Mouse (Mus musculus): ENCODE results near the gene Tm7sf2. TPM values are rescaled to one million over a fixed set of nuclear protein-coding genes. Genes with fewer than 3 reads are reported as not detected.

The Tm7sf2 gene
- polyA plus RNA-seq (2012; rRNA removed) (35.9 and 43.4 TPM in 2 replicates), polyA plus RNA-seq (2014; fragmentation: Nextera tagmentation; extraction: Ambion mirVana) (35.0 and 35.7 TPM in 2 replicates)

- TF ChIP-seq CTCF (IDR thresholded peaks at IDR 0.05; ENCODE audit: low read depth) (0 out of 2 replicates have a peak, but pooled peaks have one; percentile 11), EP300 (IDR thresholded peaks at IDR 0.05; ENCODE audit: low read depth) (no peak)
Measured at GRCm38 (mm10) chr19:6067724-6068415, at the start of gene Tm7sf2. TSS of gene Tm7sf2 (minus strand) at chr19:6068373.

GRCm38 (mm10) chr19:6117346-6117985, 49.3 kb upstream of the Tm7sf2 start:
- DNase-seq (ENCODE audit: low read depth in 3 of 3, low spot score in 3 of 3) (no peak), ATAC-seq (ENCODE audit: insufficient read depth) (no peak)
- Histone ChIP-seq H3K36me3 (replicated peaks; ENCODE audit: control insufficient read depth, insufficient read depth, low read depth) (peaks cover 15% of the 10 kb centered on the region), H3K4me2 (ENCODE audit: low read depth) (peak overlapping the region; percentile 97), H3K4me3 (ENCODE audit: insufficient read depth in 1 of 2, low read depth in 2 of 2, low read length in 2 of 2) (peak overlapping the region; percentile 74 to 84), H3K27me3 (ENCODE audit: control insufficient read depth, insufficient read depth, low read length) (no peaks in the 10 kb centered on the region), H3K9me3 (ENCODE audit: control insufficient read depth, low read length) (no peaks in the 10 kb centered on the region), H3K27ac (peak overlapping the region; percentile 90), H3K9ac (replicated peaks) (peak overlapping the region; percentile 86), H3K4me1 (replicated peaks; ENCODE audit: control insufficient read depth in 2 of 2, insufficient read depth in 2 of 2, low read length in 1 of 2) (peaks cover 9% of the 10 kb centered on the region in 2 experiments)
- WGBS (ENCODE audit: insufficient replicate concordance): 2% methylated on average over 32 of the region's 32 CpGs
- TF ChIP-seq CTCF (IDR thresholded peaks at IDR 0.05; ENCODE audit: low read depth) (no peak), EP300 (IDR thresholded peaks at IDR 0.05; ENCODE audit: low read depth) (no peak)

More at GRCm38 (mm10) chr19:6067724-6068415, at the start of gene Tm7sf2:
- peak within 1 kb of the TSS; percentile 51 to 60 for H3K4me3 ChIP-seq (ENCODE audit: insufficient read depth in 1 of 2, low read depth in 2 of 2, low read length in 2 of 2)
- H3K36me3 ChIP-seq (replicated peaks; ENCODE audit: control insufficient read depth, insufficient read depth, low read depth): 0 out of 2 replicates have a peak, but pooled peaks cover 3% of the 10 kb centered on the region
- DNase-seq (ENCODE audit: low read depth in 3 of 3, low spot score in 3 of 3) (peak; percentile 80 to 84 (median 80)), ATAC-seq (ENCODE audit: insufficient read depth) (peak; percentile 86)
- H3K9ac ChIP-seq (replicated peaks): peak within 1 kb of the TSS; percentile 58
- no peaks in the 10 kb centered on the region for H3K9me3 ChIP-seq (ENCODE audit: control insufficient read depth, low read length)
- H3K27me3 ChIP-seq (ENCODE audit: control insufficient read depth, insufficient read depth, low read length): no peaks in the 10 kb centered on the region
- 17% methylated on average over 33 of the region's 33 CpGs for WGBS (ENCODE audit: insufficient replicate concordance)
- H3K4me2 ChIP-seq (ENCODE audit: low read depth): peak within 1 kb of the TSS; percentile 88
- H3K27ac ChIP-seq: peak within 1 kb of the TSS; percentile 56
- H3K4me1 ChIP-seq (replicated peaks; ENCODE audit: control insufficient read depth in 2 of 2, insufficient read depth in 2 of 2, low read length in 1 of 2): peaks cover 5 to 7% of the 10 kb centered on the region in 2 experiments

- peak overlapping the region; percentile 37 for H3K9ac ChIP-seq (replicated peaks)
- DNase-seq (ENCODE audit: low read depth in 3 of 3, low spot score in 3 of 3): no peak
- no peaks in the 10 kb centered on the region for H3K27me3 ChIP-seq (ENCODE audit: control insufficient read depth, insufficient read depth, low read length)
- ATAC-seq (ENCODE audit: insufficient read depth): no peak
- no peaks in the 10 kb centered on the region for H3K9me3 ChIP-seq (ENCODE audit: control insufficient read depth, low read length)
- peaks cover 9% of the 10 kb centered on the region in 2 experiments for H3K4me1 ChIP-seq (replicated peaks; ENCODE audit: control insufficient read depth in 2 of 2, insufficient read depth in 2 of 2, low read length in 1 of 2)
- WGBS (ENCODE audit: insufficient replicate concordance): 84% methylated on average over 15 of the region's 15 CpGs
- H3K27ac ChIP-seq: no peak overlapping the region
- H3K4me2 ChIP-seq (ENCODE audit: low read depth): peak overlapping the region; percentile 97
- peak overlapping the region in 1 of 2 experiments; percentile 84; a peak in 2 of 4 replicates for H3K4me3 ChIP-seq (ENCODE audit: insufficient read depth in 1 of 2, low read depth in 2 of 2, low read length in 2 of 2)
- peaks cover 15% of the 10 kb centered on the region for H3K36me3 ChIP-seq (replicated peaks; ENCODE audit: control insufficient read depth, insufficient read depth, low read depth)
- TF ChIP-seq EP300 (IDR thresholded peaks at IDR 0.05; ENCODE audit: low read depth) (no peak), CTCF (IDR thresholded peaks at IDR 0.05; ENCODE audit: low read depth) (no peak)
Measured at GRCm38 (mm10) chr19:6116113-6116850, 48.1 kb upstream of the Tm7sf2 start.

- TF ChIP-seq CTCF (IDR thresholded peaks at IDR 0.05; ENCODE audit: low read depth) (no peak), EP300 (IDR thresholded peaks at IDR 0.05; ENCODE audit: low read depth) (no peak)
- no peak for DNase-seq (ENCODE audit: low read depth in 3 of 3, low spot score in 3 of 3)
- 64% methylated on average over 6 of the region's 6 CpGs for WGBS (ENCODE audit: insufficient replicate concordance)
Measured at GRCm38 (mm10) chr19:6113116-6113515, 44.9 kb upstream of the Tm7sf2 start.

More at GRCm38 (mm10) chr19:6113116-6113515, 44.9 kb upstream of the Tm7sf2 start:
- H3K4me1 ChIP-seq (replicated peaks; ENCODE audit: control insufficient read depth in 2 of 2, insufficient read depth in 2 of 2, low read length in 1 of 2): peaks cover 6% of the 10 kb centered on the region in 2 experiments
- peaks cover 6% of the 10 kb centered on the region for H3K36me3 ChIP-seq (replicated peaks; ENCODE audit: control insufficient read depth, insufficient read depth, low read depth)
- H3K4me2 ChIP-seq (ENCODE audit: low read depth): no peak overlapping the region
- H3K9ac ChIP-seq (replicated peaks): no peak overlapping the region
- H3K4me3 ChIP-seq (ENCODE audit: insufficient read depth in 1 of 2, low read depth in 2 of 2, low read length in 2 of 2): no peak overlapping the region
- no peak overlapping the region for H3K27ac ChIP-seq
- no peak for ATAC-seq (ENCODE audit: insufficient read depth)
- no peaks in the 10 kb centered on the region for H3K9me3 ChIP-seq (ENCODE audit: control insufficient read depth, low read length)
- H3K27me3 ChIP-seq (ENCODE audit: control insufficient read depth, insufficient read depth, low read length): no peaks in the 10 kb centered on the region

Data from liver, embryonic 14.5 days (tissue).